Mouse (Mus musculus) thymus, postnatal 36 days (tissue): ENCODE results near the gene Tmem219.

Source experiments
- DNase-seq, 2 experiments: peaks; one replicate each; pipeline ENCODE4 v3.0.0; 2022; ENCODE audit warnings: mixed read lengths in 2 of 2

Tmem219 gene

DNA sequence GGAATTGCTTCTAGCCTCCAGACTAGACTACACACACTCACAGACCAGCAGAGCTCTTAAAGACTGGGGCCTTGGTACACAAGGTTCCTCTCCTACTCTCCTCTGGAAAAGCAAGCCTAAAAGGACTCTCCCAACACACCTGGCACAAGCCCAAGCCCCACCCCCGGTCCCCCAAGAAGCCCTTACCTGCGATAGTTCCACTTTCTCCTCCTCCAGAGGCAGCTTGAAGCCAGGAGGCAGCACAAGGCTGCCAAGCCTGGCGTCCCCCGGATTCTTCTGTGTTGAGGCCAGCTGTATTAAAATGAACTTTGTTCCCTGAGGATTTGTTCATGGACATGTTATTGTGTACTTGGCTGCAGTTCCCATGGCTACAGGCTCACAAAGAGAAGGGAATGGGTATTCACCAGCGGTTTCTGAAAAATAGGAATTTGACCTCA is at the start of gene Tmem219:
Tmem219 (minus strand) TSS at position 294 of the 437 bp plus-strand sequence.
- DNase-seq = no peak

DNA sequence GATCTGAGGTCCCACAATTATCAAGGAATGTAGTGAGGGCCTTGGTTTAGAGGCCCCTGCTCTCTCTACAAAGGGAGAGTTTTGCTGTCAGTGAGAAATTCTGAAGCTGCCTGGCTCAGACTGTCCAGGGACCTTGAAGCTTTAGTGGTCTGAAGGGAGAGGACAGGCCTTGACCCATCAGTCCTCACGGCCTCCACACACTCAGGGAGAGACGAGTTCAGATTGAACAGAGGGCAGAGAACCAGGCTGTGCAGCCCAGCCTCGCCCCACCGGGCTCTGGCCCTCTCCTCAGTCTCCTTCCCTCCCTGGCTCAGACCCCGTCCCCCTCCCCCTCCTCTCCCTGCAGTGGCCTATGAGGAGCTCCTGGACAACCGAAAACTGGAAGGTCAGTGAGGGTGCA is 44.6 kb upstream of the Tmem219 start:
- no peak for DNase-seq

DNA sequence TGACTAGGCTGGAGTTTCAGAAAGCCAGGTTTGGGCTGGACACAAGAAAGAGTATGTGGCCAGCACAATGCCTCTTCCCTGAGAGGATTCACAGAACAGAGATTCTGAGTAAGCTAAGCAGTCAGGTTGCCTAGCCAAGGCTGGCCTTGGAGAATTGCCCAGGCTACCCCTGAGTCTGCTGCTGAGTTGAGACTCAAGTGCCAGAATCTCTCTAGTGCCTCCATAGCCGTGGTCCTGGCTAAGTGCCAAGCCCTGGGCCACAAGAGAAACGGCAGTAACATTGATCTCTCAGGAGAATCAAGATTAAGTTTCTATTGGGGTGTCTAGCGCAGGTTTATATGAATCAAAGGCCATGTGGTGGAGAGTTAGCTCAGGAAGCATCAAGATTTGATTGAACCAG is 42.9 kb upstream of the Tmem219 start:
- DNase-seq = no peak

DNA sequence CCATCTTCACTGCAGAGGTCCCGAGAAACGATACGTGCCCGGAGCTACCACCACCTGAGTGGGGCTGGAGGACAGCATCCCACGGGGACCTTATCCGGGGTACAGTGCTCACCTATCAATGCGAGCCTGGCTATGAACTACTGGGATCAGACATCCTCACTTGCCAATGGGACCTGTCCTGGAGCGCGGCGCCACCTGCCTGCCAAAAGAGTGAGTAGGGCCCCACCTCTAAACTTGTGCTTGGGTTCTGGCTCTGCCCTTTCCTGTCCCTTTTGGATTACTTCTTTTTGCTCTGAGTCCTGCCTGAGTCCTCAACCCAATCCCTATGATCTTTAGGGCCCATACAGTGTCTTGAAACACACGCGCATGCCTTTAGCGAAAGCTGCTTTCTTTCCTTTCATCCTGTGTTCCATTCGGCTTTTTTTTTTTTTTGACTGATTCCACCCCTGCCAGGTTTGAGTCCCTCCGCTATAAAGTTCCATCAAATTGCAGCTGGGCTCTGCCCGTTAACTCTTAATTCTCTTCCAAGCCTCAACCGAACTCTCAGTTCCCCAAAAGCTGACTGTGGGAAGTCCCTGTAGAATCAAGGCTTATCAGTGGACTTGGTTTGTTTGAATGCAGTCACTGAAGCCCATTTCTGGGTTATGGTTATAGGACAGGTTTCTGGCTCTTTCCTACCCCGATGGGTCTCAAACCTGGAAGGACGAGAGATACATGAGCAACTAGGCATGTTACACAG is 41.0 kb upstream of the Tmem219 start:
- peak; percentile 52 to 54 for DNase-seq

DNA sequence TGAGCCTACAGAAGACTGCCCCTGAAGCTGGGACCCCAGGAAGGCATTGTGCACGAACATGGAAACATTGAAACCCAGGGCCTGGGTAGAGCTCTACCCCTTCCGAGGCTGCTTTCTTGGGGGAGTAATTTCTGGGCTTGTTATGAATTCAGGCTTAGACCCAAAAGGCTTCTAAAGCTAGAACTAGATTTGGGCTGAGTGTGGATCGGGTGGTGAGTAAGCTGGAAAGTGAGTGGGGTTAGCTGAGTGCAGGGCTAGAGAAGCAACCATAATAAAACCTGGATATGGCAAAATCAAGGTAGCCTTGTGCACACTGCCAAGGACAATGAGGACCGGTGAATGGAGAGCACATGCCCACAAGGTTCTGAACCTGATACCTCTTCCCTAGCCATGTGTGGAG is 39.2 kb upstream of the Tmem219 start:
- no peak for DNase-seq

DNA sequence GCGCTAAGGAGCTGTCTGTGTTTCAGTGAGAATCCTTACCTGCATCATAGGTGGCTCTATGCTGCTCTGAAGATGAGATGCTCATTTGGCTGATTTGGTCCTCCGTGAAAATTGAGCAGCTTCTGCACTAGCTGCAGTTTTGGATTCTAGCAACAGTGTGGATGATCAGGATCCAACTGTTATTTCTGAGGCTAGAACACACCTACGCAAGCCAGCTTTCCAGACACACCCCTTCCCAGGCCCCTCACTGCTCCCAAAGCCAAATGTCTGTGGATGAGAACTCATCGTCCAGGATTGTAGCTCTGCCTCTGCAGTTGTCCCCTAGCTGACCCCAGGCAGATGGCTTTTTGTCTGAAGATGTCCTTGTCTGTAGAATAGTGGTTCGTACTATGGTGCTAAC is 38.4 kb upstream of the Tmem219 start:
- no peak for DNase-seq

DNA sequence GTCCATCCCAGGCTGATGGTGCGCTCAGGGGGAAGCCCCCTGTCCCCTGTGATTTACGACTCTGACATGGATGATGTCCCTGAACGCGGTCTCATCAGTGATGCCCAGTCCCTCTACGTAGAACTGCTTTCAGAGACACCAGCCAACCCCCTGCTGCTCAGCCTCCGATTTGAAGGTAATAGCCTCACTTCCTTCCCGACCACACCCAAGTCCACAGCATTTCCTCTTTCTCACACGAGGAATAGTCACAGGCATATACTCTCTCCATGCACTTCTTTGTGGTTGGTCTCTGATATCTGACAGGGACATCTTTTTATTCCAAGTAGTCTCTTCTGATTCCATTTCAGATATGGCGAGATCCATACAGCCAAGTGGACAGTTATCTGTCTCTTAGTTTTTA is 37.1 kb upstream of the Tmem219 start:
- DNase-seq = no peak

DNA sequence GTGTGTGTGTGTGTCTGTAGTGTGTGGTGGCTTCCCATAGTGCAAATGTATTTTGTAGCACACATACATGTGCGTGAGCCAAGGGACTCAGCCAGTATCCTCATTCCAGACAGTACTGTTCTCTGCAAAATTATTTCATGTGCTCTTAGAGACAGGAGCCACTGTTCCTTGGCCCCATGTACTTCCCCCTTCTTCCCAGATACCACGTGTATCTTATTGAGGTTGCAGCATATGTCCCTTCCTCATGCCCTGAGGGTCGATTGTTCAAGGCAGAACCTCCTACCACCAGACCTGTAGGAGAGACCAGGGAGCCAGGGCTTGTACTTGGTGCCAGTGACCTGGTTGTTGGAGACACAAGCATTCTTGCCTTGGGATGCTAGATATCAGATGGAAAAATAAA is 32.4 kb upstream of the Tmem219 start:
- no peak for DNase-seq

DNA sequence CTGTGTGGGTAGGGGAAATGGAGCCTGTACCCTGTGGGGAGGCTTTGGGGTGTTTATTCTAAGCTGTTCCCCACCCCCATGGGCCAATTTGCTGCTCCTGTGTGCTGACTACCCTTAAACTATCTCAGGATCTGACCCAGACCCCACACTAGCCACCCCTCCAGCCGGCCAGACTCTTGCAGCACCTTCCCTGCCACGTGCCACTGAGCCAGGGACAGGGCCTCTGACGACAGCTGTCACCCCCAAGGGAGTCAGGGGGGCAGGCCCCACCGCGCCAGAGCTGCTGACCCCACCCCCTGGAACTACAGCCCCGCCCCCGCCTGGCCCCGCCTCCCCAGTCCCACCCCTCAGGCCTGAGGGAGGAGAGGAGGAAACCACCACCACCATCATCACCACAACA is 29.9 kb upstream of the Tmem219 start:
- peak in 1 of 2 experiments; percentile 32 for DNase-seq

DNA sequence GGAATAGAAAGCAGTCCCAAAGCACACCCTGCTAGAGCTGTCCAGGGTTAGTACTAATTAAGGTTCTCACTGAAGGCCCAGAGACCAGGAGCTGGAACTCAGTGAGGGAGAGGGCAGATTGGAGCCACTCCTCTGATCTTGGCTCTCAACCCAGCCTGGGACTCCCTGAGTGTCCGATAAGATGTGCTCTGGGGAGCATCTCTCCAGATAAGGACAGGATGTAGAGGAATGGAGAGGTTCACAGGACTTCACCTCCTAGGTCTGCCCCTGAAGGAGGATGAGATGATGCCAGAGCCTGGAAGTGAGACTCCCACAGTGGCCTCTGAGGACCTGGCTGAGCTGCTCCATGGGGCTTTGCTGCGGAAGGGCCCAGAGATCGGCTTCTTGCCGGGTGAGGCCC is 29.0 kb upstream of the Tmem219 start:
- no peak for DNase-seq

DNA sequence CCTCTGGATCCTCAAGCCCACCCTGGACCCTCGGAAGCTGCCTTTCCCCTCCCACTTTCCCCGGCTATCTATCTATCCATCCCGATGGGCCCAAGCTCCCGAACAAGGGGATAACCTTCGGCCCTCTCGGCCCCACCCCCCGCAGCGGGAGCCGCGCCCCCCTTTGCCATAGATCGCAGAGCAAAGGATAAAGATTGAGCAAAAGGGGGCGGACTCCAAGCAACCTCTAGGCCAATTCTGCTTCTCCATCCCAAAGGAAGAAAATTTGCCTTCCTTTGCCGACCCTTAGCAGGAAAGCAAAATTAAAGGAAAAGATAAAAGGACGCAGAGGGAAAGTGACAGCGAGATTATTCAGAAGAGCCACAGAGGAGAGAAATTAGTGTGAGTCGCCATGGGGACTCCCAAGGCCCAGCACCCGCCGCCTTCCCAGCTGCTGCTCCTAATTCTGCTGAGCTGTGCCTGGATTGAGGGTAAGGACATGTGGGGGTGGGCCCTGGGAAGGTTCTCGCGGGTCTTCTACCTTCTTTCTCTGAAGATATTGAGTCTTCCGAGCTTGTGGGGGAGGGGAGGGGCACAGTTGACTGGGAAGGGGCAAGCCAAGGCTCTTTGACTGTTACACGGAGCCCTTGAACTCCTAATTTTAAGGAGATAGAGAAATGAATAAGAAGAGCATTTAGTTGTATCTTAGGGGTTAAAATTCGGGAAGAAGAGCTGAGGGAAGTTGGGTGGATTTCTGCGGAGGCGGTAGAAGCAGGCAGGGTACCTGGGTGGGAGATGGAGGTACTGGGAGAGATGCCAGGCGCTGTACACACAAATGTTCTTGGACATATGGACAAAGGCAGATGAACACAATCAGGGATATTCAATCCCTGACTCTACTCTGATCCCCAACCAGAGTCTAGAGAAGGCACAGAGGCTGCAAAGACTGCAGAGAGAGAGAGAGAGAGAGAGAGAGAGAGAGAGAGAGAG is 28.2 kb upstream of the Tmem219 start:
- no peak for DNase-seq

DNA sequence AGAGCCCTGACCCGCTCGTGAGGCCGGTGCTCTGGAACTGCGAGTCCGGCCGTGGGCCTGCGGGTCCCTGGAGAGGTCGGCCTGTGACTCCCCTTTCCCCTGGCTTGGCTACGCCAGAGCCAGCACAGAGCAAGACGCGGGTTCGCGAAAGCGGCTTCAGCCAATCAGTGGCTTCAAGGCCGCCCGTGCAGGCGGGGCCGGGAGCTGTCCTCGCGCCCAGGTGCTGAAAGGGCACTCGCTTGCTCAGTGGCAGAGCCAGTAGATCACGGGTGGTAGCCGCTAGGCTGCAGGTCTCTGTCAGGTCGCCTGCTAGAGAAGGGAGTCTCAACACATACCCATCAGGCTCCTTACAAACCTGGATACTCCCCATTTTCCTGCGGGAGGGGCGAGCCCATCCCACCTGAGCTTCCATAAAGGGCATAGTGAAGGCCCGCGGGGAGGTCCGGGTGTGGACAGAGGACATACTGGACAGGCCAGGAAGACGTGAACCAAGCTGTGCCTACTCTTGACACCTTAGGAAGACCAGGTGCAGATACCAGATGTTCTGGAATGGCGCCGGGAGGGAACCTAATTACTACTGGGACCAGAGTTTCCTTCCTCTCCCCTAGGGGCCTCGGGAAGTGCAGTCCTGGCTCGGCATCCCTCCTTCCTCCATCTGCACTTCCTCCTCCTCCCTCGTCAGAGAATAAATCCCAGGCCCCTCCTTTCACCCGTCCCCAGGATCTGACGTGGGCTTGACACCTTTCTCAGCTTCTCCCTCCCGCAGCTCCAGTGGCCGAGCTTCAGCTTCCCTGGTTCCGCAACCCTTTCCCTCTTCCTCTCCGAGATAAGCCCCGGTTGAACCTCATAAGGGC is 27.3 kb upstream of the Tmem219 start, which contains the start of gene Sez6l2:
Sez6l2 (plus strand) TSS at position 771 of the 854 bp plus-strand sequence.
- DNase-seq = peak; percentile 90 to 91

DNA sequence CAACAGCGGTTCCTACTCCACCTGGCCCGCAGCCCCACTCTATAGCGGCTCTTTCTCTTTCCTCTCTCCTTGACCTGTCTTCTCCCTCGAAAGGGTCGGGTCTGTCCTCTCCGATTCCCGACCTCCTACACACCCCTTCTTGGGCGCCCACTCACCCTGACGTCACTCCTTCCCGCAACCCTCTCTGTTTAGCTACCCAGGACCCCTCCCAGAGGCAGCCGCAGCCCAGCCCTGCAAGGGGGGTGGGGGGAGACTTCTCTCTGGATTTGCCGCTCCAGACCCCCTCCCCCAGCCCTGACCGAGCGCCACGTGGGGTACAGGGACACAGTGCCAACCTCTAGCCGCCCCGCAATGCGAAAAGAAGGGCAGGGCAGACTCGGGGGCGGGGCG is 26.7 kb upstream of the Tmem219 start, which contains the start of gene Asphd1:
Asphd1 (minus strand) TSS at position 180 of the 390 bp plus-strand sequence.
- DNase-seq = no peak

DNA sequence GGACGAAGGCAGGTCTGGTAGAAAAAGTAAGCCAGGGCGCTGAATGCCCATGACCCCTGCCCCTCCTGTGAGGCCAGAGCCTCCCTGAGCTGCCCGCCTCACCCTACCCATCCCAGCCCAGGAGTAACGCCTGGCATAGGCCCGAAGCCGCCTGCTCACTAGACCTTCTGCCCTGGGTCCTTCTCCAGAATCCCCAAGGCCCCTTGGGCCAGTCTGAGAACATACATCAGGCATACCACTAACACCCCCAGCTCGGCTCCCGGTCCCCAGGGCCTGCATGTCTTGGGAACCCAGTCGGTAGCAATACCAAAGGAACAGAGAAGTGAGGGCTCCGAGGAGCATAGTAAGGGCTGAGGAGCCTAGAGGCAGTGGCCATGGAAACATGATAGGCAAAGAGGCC is 25.9 kb upstream of the Tmem219 start:
- DNase-seq = no peak

DNA sequence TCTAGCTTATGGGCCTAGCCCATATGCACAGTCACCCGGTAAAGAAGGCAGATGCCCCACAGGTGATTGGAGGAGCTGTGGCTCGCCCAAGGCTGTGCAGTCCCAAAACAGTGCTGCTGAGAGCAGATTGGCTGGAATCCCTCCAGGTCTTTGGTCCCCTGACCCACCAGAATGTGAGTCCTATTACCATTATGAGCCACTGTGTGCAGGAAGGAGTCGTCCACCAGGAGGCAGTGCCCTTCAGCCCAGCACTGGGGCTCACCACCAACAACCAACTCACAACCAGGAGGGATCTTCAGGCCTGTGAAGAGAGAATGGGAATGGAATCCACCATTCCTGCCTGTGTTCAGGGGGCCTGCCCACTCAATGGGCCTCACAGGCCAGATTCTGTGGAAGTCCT is 23.8 kb upstream of the Tmem219 start:
- peak; percentile 47 to 48 for DNase-seq

DNA sequence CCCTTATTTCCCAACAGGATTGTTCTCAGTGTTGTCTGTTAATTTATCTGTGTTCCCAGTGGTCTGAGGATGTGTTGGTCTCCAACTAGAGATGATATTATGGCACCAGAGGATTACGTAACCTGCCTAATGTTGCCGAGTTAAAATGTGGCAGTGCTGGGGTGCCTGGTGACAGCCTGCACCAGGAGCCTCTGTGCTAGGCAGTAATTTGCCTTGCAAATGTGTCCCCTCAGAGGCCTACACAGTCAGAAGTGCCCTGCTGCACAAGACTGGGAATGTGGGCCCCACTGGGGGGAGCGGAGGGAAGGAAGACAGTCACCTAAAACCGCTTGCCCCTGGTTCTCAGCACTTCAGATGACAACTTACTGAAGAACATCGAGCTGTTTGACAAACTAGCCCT is 19.1 kb upstream of the Tmem219 start:
- DNase-seq = no peak

DNA sequence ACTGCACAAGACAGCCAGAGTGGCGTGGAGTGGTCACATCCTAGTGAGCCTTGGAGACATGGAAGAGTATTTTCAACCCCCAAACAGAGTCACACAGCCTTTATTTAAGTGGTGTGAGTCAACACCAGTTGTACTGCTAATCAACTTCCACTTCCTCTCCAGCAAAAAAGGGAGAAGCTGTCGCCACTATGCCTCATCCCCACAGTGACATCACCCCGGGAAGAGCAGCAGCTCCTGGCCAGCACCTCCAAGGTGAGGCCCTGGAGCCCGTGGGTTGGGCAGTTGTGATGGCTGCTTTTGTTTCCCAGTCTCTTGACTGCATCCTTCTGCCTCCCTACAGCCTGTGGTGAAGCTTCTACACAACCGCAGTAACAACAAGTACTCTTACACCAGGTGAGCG is 18.5 kb upstream of the Tmem219 start:
- DNase-seq = no peak

DNA sequence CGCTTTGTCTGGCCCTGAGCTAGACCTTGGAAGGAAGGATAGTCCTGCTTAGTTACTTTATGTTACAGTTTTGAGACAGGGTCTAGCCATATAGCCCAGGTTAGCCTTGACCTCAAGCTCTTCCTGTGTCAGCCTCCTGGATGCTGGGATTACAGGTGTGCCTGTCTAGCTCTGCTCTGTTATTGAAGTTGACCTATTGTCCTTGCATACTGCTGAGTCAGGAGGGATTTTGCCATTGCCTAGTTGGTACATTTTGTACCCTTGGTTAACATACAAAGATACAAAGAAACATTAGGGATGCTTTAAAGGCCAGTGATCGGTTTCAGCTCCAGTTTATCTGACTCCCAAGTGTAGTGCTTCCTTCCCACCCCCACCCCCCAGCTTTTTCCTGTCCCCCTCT is 9.9 kb upstream of the Tmem219 start:
- no peak for DNase-seq

DNA sequence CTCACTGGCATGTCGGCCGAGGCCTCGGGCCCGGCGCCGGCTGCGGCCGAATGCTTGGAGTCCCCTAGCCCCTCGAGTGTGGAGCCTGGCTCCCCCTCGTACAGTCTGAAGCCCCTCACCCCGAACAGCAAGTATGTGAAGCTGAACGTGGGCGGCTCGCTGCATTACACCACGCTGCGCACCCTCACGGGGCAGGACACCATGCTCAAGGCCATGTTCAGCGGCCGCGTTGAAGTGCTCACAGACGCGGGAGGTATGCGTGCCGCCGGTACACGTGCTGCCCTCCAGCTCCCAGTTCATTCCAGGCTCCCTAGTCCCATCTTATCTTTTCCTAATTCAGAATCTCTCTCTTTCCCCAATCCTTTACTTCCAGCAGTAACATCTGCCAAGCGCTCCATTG is 6.3 kb upstream of the Tmem219 start:
- no peak for DNase-seq

DNA sequence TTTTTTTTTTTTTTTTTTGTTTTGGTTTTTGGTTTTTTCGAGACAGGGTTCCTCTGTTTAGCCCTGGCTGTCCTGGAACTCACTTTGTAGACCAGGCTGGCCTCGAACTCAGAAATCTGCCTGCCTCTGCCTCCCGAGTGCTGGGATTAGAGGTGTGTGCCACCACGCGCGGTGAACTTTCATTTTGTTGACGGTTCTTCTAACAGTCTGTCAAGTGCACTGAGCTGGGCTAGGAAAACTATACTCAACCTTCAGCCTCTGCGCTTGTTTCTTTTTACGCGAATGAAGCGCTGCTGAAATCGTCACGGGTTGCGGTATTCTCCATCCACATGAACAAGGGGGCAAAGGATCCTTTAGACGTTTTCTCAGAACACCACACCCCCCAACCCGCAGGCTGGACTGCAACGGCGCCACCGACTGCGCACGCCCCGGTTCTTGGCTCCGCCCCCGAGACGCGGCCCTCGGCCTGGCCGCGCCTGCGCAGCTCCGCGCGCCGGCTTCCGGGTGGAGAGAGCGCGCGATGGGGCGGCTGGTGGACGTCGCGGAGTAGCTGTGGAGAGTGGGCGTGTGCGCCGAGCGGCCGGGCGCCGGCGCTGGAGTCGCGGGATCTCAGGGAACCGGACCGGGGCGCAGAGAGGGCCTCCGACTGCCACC is 5.8 kb upstream of the Tmem219 start, which contains the start of gene Kctd13:
Kctd13 (plus strand) TSS at position 496 of the 654 bp plus-strand sequence.
- DNase-seq = peak; percentile 94 to 95

DNA sequence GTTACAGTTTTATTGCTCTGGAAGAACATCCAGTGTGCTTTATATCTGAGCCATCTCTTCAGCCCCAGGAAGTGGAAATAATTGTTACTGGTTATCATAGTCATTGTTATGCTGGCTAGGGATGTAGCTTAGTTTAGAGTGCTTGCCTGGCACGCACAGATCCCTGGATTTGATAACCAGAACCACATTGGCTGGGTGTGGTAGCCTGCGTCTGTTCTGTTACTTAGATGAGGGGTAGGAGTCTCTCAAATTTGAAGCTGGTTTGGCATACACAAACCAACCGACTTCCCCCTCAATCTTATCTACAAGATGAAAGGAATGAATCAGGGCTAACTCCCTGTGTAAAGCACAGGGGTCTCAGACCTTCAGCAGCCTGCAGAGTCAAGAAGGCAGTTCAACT is 3.6 kb upstream of the Tmem219 start:
- no peak for DNase-seq

DNA sequence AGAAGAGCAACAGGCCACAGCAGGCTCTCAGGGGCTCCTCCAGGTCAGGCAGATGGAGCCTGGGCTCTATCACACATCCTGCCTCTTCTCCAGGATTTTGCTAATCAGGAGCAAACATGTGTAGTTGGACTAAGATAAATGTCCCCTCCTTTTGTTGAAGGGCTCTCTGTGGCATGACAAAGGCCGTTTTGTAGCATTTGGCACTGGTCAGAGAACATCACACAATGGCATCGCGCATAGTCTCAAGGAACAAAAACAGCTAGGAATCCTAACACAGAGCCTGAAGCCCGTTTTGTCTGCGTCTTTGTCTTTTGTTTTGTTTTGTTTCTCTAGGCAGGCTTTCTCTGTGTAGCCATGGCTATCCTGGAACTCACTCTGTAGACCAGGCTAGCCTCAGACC is 1.3 kb upstream of the Tmem219 start:
- no peak for DNase-seq
